Mouse (Mus musculus) stomach, postnatal 0 days (tissue): ENCODE measurements around the gene Sun1.

Source experiments
- CTCF ChIP-seq: IDR thresholded peaks from 2 replicates; pipeline ENCODE4 v1.5.1; 2016; ENCODE audit warnings: antibody characterized with exemption, low read depth, mild to moderate bottlenecking, moderate library complexity
- EP300 ChIP-seq: optimal IDR thresholded peaks from 2 replicates; pipeline ENCODE3; 2016; ENCODE audit warnings: antibody characterized with exemption

- TF ChIP-seq EP300 (no peak), CTCF (no peak)
Observed at GRCm38 (mm10) chr5:139199636-139199994, 822 bp upstream of the Sun1 start.
